Mouse (Mus musculus) kidney, adult 11 months (tissue): ENCODE data around the gene Slc35g1.
"Not testable (repeated sequence)": the region's sequence is repeated elsewhere in the genome, so short reads cannot be mapped to it uniquely, and the experiment has no call there.

Experiments used
- DNase-seq: peaks from one replicate; pipeline ENCODE4 v3.0.0; 2022

The Slc35g1 gene

DNA sequence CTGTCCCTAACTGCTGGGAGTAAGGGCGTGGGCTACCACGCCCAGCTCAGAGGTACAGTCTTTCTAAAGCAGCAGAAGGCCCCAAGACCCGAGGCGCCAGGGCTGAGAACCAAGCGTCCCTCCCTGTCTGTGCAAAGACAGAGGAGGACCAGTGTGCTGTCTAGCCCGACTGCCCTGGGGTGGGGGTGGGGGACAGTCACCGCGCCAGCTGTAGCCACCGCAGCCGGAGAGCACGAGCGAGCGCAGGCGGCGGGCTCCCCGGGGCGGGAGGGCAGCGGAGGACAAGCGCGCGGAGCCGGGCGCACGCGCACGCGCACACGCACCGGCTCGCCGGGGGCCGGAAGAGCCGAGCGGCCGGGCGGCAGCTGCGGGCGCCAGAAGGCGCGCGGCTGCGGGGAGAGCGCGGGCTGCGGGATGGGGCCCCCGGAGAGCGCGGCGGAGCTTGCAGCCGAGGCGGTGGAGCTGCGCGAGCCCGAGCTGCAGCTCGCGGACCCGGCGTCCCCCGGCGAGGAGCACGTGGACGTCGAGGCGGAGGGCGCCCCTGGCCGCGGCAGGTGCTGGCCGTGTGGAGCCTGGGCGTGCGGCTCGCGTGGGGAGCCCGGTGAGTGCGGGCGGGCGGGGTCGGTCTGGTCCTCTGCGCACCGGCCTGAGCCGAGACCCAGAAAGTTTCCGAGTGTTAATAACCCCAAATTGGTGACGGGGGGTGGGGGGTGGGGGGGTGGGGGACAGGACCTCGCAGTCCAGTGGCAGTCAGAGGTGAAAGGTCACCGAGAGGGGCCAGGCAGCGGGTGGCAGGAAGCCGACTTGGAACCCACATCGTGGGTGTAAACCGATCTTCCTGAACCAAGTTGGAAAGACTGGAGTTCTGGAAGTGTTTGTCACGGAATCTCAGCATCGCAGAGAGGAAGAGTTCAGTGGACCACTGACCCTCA lies at the start of gene Slc35g1:
Gene Slc35g1 (plus strand): TSS at position 280 of the 932 bp plus-strand sequence.
- no peak for DNase-seq

DNA sequence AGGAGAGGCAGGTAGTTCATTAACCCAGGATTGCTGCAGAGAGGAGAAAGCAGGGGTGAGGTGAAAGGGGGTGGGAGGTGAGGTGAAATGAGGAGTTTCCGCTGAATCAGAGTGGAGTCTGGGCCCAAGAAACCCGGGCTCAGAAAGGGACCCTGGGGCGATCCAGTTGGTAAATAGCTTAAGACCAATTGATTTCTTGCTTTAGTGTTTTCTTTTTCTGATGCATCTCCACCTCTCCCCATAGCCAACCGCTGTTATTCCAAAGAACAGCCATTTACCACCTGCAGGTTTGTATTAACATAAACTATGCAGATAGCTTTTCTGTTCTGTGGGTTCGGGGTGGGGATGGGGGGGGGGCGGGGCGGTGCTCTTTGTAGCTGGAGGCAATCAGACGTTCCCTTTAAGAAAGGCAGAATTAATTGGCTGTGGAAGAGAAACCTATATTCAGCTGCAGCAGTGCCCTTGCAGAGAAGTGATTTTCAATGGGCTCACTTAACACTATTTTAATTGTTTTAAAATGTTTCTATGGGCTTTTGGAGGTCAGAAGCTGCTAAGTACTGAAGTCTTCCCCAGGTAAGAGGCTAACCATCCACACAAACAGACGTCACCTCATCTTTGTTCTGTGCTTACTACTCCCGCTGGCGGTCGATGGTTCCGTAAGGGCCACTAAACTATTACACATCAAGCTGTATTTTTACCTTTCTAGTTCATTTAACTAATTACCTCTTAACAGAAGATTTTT lies 47.3 kb upstream of the Slc35g1 start:
- peak; percentile 58 for DNase-seq

DNA sequence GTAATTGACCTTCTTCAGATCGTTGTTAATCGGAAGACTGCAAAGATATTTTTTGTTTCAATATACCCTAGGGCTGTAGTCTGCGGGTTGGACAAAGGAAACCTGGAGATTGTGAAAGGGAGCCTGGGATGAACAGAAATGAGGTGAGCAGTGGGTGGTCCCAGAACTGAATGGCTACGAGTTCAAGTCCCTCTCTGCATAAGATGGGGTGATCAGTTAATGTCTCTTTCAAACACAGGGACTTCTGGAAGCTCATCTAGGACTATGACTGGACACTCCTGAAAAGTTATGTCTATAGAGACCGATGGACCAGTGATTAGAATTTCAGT lies 46.8 kb upstream of the Slc35g1 start:
- DNase-seq, result no peak

DNA sequence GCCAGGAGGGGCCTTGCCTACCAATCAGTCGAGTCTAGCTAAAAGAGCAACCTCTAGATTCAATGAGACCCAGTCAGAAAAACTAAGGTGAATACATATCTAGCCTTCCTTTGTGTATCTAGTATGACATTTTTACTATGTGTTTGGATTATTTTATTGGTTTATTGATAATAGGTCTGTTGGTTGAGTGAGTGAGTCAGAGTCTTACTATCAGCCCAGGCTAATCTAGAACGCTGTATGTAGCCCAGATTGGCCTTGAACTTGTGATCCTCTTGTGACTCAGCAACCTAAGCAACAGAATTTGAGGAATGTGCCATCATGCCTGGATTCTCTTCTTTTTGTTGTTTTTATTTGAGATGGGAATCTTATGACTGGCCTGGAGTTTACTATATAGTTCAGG lies 44.6 kb upstream of the Slc35g1 start:
- DNase-seq, result no peak

DNA sequence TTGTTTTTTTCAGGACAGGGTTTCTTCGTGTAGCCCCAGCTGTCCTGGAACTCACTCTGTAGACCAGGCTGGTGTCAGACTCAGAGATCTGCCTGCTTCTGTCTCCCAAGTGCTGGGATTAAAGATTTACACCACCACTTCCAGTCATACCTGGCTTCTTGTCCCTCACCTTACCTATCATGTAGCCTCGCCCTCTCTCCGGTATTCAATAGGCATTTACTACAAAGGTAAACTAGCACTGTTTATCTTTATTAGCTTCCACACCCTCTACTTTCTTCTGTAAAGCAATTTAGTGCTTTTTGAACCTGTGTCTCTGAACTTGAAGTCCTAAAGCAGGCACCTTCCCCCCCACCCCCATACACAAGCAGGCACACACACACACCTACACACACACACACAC lies 44.1 kb upstream of the Slc35g1 start:
- DNase-seq, result no peak

DNA sequence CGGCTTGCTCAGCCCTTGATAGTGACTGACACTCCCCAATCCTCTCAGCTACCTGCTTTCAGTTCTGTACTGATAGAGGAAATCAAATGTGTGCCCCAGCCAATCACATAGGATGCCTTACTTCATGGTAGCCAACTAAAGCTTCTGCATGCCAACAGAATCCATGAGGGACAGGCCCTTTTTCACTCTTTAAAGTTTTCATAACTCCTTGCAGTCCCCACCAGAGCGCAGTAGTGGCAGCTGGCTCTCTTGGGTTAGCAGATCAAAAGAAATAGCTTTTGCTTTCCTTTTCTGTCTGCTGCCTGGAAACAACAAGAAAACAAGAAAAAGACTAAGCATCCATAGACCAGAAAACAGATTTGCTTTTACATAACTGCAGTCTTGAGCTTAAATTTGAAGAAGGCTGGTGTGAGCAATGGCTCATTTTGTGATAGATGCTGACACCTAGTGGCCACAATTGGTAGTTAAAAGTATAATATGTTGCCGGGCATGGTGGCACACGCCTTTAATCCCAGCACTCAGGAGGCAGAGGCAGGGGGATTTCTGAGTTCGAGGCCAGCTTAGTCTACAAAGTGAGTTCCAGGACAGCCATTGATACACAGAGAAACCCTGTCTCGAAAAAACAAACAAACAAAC lies 43.2 kb upstream of the Slc35g1 start:
- DNase-seq, result no peak

DNA sequence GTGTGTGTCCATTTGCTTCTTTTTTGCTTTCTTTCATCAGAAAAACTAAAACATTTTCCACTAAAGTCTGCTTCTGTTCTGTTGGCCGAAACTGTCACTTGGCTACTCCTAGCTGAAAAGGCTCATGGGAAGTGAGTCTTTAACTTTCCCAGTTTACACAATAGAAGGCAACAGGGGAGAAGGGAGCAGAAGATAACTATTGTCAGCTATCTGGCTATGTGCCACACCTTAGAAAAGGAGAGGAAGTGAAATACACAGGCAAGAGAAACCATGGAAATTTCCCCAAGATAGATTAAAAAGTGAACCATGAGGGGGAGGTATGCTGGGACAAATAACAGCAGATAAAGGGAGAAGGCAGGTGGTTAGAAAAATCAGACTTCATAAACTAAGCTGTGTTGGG lies 41.5 kb upstream of the Slc35g1 start:
- no peak for DNase-seq

DNA sequence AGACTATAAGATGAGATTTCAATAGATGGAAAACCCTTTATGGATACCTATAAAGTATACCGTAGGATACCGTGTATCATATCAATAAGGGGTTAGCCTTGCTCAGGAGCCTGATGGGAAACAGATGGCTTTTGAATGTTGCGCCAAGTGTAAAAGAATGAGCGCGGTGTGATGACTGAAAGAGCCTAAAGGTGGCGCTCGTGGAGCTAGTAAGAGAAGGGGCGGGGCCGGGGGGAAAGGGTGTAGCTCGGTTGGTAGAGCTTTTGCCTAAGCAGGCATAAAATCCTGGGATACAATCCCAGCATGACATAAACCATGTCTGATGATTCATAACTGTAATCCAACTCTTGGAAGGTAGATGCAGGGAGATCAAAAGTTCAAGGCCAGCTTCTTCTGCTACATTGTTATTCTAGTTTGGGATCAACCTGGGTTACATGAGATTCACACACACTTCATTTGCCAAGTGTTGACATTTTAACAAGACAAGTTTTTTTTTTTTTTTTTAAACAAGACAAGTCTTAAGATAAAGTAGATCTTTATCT lies 40.9 kb upstream of the Slc35g1 start:
- DNase-seq, result no peak

DNA sequence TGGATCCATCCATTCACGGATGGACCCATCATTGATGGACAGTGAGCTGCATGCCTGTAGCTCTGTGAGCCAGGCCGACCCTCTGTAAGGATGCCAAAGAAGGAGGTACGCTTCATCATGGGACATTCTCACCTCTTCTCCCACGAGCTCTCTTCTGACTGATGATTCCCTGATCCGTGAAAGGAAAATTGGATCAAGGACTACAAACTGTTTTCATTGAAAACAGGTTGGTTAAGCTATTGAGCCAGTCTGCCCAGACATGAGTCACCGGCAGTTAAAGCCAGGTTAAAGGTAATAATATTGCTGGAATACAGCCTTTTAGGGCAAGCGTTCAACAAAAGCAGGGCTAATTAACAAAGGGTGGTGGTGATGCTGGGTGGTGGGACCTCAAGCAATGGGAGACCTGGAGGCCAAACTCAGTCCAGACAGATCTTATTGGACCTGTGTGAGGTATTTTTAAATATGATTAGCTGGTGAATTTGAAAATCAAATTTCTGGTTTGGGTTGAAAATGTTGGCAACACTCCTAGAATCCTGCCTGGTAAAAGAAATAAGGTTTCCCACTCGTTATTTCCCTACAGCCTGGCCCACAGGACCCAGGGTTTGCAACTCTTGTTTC lies 39.5 kb upstream of the Slc35g1 start:
- DNase-seq, result no peak

DNA sequence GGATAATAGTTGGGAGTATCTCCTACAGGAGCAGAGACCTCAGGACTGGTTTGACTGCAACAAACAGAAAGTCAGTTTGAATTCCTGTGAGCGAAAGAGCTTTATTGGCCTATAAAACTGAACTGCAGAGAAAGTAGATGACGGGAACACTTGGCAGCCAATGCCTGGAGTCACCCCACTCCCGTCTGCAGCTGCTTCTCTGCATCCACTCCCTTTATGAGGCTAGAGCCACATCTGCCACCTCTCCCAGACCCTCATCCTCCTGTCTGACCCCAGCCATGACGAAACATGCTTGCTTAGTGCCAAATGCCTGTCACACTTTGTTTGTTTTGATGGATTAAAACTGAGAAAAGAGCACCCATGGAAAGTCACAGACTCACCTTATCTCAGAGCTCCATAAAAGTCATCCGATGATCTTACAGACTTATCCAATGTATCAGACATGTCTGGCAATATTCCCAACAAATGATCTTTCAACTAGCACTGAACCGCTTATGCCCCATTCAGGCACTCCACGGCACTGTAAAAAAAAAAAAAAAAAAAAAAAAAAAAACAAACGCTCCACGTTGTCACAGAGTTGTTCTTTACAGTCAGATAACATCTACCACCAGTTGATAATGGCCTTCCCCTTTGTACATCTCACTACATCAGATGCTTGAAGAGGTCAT lies 37.7 kb upstream of the Slc35g1 start:
- DNase-seq, result no peak

DNA sequence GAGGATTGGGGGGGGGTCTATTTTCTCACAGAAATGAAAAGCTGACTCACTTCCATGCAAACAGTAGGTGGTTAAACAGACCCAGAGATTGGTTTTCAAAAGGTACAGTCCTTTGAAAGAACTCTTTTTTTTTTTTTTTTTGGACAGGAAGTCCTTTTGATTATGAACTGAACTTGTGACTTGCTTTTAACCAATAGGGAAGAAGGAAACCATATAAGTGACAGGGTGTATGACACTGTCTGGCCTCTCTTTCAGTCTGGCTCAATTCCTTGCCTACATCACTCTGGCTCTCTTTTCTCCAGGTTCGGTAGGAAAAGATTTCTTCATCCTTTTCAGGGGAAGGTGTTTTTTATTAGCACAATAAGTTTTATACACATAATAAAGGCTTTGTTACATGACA lies 36.5 kb upstream of the Slc35g1 start:
- DNase-seq, result no peak

DNA sequence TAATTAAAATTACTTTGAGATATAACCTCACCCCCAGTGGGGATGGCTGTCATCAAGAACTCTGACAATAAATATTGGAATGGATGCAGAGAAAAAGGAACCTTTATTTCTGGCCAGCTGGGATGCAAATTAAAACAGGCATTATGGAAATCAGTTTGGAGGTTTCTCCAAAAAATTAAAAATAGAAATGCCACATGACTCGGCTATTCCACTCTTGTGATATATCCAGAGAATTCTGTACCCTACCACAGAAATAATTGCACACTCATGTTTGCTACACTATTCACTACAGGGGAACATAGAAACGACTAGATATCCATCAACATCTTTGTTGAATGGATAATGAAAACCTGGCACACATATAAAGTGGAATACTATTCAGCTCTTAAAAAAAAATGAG lies 33.9 kb upstream of the Slc35g1 start:
- DNase-seq, result no peak

DNA sequence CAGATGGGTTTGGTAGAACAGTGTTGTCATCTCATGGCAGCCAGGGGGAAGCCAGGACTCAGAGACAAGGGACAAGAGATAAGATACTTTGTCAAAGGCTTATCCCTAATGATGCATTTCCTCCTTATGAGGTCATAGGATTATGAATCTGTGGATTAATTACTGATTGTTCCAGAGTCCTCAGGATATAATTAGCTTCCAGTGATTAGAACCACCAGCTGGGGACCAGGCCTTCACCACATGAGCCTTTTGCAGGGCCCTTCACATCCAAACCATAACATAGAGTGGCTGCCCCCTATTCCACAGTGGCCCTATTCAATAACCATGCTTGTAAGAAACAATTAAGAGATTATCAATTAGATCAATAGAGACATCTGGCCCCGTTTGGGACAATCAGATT lies 32.4 kb upstream of the Slc35g1 start:
- no peak for DNase-seq

DNA sequence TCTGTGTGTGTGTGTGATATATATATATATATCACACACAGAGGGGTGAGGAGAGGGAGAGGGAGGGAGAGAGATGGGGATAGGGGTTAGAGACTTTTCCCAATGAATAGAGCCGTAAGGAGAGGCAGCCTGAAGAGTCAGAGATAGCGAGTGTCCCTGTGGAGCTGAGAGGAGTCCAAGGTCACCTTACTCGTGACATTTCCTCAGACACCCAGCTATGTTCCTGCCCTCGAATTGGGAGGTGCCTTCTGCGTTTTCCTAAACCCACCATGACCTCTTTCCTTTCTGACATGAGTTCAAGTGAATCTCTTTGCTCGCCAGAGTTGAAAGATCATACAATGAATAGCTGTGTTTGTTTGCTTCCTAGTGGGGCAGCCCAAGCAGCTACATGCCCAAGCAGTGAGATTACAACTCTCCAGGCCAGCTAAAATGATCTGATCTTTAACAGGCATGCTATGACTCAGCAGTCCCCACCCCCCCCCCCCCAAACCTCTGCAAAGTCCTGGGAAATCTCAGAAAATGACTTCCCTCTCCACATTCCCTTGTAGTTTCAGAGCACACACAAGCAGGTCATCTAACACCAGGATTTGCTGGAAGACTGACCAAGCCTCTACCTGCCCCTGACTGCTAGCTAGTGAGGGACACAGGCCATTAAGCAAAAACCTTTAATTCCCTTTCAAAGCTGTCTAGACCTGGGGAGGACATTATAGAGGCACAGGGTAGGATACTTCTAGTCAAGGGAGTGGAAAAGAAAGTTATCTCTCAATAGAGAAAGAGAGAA lies 31.7 kb upstream of the Slc35g1 start:
- DNase-seq, result no peak

DNA sequence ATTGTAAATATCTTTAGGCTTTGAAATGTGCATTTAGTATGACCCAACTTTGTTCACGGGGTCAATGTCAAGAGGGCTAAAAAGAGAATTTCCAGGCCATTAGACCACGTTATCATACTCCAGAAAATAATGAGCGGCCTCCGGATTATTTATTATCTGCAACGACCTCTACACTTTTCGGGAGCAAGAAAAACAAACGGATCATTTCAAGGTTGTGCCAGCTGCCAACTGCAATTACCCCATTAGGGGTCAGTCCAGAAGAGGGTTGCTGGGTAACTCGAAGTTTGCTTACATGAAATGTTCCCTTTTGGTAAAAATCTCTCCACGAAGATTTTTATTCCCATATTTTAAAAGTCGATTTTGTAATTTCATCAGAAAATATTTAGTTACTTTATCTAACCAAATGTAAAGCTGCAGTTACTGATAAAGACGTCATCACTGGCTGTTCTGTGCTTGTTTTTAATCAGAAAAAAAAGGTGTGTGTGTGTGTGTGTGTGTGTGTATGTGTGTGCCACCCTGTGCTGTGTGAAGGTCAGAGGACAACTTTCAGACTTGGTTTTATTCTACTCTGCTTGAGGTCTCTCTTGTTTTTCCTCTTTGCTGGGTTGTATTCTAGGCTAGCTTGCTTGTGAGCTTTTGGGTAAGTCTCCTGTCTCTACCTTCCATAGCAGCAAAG lies 30.7 kb upstream of the Slc35g1 start:
- DNase-seq, result no peak

DNA sequence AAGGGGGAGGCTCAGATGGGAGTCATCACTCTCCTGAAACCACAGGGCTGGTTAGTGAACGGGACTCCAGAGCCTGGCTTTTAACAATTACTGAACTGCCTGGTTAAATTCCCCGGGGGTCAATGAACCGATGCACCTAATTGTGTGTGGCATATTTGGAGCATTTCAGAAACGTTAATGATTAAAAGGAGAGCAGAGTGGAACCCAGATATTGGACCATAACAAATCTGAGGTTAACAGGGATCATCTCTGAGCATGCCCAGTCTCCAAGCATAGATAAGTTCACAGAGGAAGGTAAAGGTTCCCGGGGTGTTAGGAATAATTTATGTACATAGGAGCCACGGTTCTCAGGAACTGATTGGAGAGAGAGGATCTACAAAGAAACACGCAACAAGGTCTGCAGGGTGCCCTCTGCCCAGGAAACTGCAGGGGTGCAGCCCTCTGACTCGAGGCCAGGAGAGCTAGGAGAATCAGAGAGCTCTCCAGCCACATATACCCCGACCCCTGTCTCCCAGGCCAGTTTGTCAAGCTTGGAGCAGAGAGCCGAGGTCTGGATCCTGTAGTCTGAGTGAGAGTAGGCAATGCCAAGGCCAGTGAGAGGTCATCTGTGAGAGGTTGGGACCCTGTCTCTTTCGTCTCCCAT lies 23.2 kb upstream of the Slc35g1 start:
- peak; percentile 70 for DNase-seq

DNA sequence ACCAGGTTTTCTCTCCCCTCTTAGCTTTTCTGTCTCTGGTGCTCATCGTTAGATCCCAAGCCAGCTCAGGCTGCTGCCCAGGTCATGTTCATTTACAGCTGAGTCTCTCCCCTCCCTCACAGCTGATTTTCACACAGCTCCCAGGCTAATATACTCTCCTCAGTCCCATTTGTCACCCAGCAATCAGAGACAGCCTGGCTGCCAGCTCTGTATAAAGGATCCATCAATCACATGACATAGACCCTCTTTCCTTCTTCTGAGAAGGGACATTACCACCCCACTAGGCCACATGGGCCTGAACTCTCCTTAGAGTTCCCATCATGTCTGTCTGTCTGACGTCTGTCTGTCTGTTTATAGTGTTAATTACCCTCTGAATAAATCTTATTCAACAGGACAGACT lies 22.4 kb upstream of the Slc35g1 start:
- no peak for DNase-seq

DNA sequence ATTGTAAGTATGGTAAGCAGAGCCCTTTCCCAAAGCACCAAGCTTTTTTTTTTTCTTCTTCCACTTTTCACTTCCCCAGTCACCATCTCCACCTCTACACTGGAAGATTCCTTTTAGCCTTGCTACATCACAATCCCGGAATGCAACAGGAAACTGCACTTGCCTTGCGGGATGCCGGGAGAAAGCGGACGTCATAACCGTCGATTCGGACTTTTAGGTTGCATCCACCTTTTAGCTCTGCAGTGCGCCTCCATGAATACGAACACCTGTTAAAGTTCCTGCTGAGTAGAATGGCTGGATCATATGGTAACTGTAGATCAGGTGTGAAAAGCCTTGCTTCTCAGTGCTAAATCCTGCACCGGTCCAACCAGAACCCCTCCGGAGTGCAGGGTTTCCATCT lies 12.0 kb upstream of the Slc35g1 start:
- no peak for DNase-seq

DNA sequence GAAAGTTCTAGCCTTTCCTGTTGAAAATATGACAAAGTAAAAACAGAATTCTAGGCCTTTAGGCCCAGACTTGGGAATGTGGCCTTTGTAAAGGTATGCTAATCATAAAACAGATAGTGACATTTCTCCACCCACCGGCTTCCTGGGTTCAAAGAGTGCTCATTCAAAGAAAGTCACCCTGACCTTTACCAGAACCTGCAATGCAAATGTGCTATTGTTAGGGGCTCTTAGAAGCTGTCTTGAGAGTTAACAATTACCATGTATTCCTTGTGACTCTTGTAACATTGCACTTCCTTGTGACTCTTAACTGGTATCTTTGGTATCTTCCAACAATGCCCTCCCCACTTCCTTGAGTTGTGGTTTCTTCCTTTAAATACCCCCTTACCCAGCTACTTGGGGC lies 8.8 kb upstream of the Slc35g1 start:
- not testable (repeated sequence) for DNase-seq

DNA sequence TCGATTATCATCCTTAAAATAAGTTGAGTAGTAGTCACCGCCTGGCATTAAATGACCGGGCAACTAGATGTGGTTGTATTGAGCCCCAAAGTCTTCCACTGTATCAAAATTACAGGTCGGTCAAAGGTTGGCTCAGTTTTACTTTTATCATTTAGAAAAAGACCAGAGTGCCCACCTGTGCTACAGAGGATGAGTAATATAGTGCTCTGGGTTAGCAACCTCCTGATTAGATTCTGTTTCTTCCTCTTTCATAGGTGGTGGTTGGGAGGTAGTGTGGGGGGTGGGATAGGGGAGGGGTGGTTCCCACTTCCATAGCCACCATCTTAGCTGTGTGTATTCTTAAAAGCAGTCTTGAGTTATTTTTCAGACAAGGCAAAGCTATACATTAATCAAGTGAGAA lies 7.9 kb upstream of the Slc35g1 start:
- no peak for DNase-seq

DNA sequence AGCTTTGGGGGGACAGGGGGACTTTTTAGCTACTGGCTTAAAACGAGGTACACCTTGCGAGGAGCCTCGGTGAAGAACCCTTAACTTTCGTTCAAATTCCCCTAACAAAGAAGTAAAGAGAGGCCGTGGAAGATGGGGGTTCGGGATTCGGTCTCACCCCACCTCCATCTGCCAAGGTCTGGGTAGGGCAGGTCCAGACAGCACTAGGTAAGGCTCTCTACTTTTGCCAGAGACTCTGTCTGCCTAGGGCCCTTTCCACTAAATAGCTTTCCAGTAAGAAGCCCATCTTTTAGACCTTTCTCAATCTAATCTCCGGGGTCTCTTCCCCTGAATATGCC lies 822 bp downstream of the Slc35g1 start:
- DNase-seq, result no peak
